Mouse (Mus musculus) liver, embryonic 14.5 days (tissue): ENCODE measurements around the gene Tenm2. TPM values are rescaled to one million over a fixed set of nuclear protein-coding genes. Genes with fewer than 3 reads are reported as not detected.
A peak's percentile ranks its signal among the peaks of the same experiment; 100 is the strongest.

ENCODE experiments used
- ATAC-seq: fragments of 200-750 bp; cut with Nextera tagmentation; 2 replicates; pipeline ENCODE4 v1.8.0; 2017; ENCODE audit warnings: moderate number of reproducible peaks, mild to moderate bottlenecking, moderate library complexity; ENCODE audit not compliant: insufficient read depth
- DNase-seq, 3 experiments: peaks; one replicate each; pipeline ENCODE4 v3.0.0-alpha.2; 2012 to 2013; ENCODE audit warnings: low read depth in 3 of 3, low spot score in 3 of 3
- H3K27ac ChIP-seq: fragments of 300-500 bp; sonication (generic); 2 replicates; pipeline ENCODE4 v1.5.1; 2014; ENCODE audit warnings: moderate library complexity, mild to moderate bottlenecking, control low read depth, inconsistent platforms
- H3K27me3 ChIP-seq: fragments of 300-500 bp; sonication (generic); 2 replicates; pipeline ENCODE4 v1.6.1; 2014; ENCODE audit warnings: mild to moderate bottlenecking, low read length, moderate library complexity; ENCODE audit not compliant: control insufficient read depth, insufficient read depth
- H3K36me3 ChIP-seq: fragments of 300-500 bp; sonication (generic); replicated peaks from 2 replicates; pipeline ENCODE4 v1.6.1; 2014; ENCODE audit warnings: low read depth; ENCODE audit not compliant: control insufficient read depth, insufficient read depth
- H3K4me1 ChIP-seq, 2 experiments: fragments of 200-500 bp in 1 of 2; fragments of 300-500 bp in 1 of 2; sonication (generic) in 1 of 2; replicated peaks; 2 replicates each; pipeline ENCODE4 v1.6.1; 2012 to 2014; ENCODE audit warnings: antibody characterized with exemption in 1 of 2, inconsistent platforms in 1 of 2, low read length in 1 of 2; ENCODE audit not compliant: control insufficient read depth in 2 of 2, insufficient read depth in 2 of 2
- H3K4me2 ChIP-seq: fragments of 300-500 bp; sonication (generic); 2 replicates; pipeline ENCODE4 v1.6.1; 2014; ENCODE audit warnings: low read depth, mild to moderate bottlenecking, control low read depth, moderate library complexity
- H3K4me3 ChIP-seq, 2 experiments: fragments of 200-500 bp in 1 of 2; fragments of 300-500 bp in 1 of 2; sonication (generic) in 1 of 2; 2 replicates each; pipeline ENCODE4 v1.5.1; 2012 to 2014; ENCODE audit warnings: low read depth in 2 of 2, low read length in 2 of 2, mild to moderate bottlenecking in 2 of 2, control low read depth in 1 of 2, inconsistent platforms in 1 of 2, moderate library complexity in 1 of 2; ENCODE audit not compliant: insufficient read depth in 1 of 2
- H3K9ac ChIP-seq: fragments of 300-500 bp; sonication (generic); replicated peaks from 2 replicates; pipeline ENCODE4 v1.6.1; 2014; ENCODE audit warnings: mild to moderate bottlenecking, control low read depth, moderate library complexity
- H3K9me3 ChIP-seq: fragments of 300-500 bp; sonication (generic); 2 replicates; pipeline ENCODE4 v1.6.1; 2016; ENCODE audit warnings: low read length, mixed read lengths; ENCODE audit not compliant: control insufficient read depth
- CTCF ChIP-seq: IDR thresholded peaks from 2 replicates; pipeline ENCODE4 v1.5.1; 2016; ENCODE audit warnings: antibody characterized with exemption, low read depth, control low read depth
- EP300 ChIP-seq: IDR thresholded peaks from 2 replicates; pipeline ENCODE4 v1.6.1; 2016; ENCODE audit warnings: antibody characterized with exemption, low read depth
- WGBS: fragments of 180-500 bp; shearing (Covaris S2); extraction: QIAGEN DNeasy Blood & Tissue Kit; methylation state at CpG from one replicate; pipeline ENCODE4 v1.1.7; 2014; ENCODE audit not compliant: insufficient replicate concordance; 5-methylcytosine and 5-hydroxymethylcytosine counted together
- polyA plus RNA-seq, 2 experiments: library from polyadenylated mRNA; depleted of rRNA in 1 of 2; stranded (reverse) in 1 of 2; unstranded in 1 of 2; fragments of >200 nt; fragmentation: Nextera tagmentation in 1 of 2; extraction: Ambion mirVana in 1 of 2; gene quantifications; 2 replicates each; pipeline versions ENCODE4 v1.2.1 to v1.2.3; 2012 to 2014

Gene Tenm2
- polyA plus RNA-seq, 2 experiments = 0.06 TPM; not detected in 1

DNA sequence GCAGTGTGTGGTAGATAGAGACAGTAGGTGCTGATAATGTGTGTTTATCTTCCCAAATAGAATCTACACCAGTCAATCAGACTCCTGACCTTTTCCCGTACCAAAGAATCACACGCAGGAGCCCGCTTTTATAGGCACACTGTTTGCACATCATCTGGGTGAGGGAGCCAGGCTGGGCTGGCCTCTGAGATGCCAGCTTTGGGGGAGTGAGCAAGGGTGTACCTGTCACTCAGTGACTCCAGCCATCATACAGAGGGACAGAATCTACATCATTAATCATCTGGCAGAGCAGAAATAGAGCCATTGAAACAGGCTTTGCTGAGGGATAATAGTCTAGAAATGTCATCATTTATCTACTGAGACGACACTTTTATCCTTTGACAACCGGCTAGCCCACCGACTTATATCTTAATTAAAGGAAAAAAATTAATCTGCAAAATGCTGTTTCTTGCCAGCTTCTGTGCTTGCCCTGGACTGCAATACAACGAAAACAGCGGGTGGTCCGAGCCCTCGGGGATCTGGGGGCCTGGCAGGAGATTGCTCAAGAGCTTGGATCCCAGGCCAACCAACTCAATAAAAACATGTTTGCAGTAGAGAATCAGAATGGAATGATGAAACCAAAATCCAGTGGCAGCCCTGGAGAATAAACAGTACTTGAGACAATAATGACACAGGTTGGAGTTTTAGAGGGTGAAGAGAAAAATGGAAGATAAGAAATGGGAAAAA lies 1195.1 kb downstream of the Tenm2 start:
- Histone ChIP-seq H3K4me1 (no peaks in the 10 kb centered on the region), H3K9me3 (no peaks in the 10 kb centered on the region), H3K27me3 (no peaks in the 10 kb centered on the region), H3K4me2 (no peak overlapping the region), H3K4me3 (no peak overlapping the region), H3K9ac (no peak overlapping the region), H3K27ac (no peak overlapping the region), H3K36me3 (no peaks in the 10 kb centered on the region)
- no peak for TF ChIP-seq CTCF
- TF ChIP-seq EP300 = no peak
- ATAC-seq = no peak
- WGBS = 55% methylated on average over 10 of the region's 10 CpGs
- no peak for DNase-seq

DNA sequence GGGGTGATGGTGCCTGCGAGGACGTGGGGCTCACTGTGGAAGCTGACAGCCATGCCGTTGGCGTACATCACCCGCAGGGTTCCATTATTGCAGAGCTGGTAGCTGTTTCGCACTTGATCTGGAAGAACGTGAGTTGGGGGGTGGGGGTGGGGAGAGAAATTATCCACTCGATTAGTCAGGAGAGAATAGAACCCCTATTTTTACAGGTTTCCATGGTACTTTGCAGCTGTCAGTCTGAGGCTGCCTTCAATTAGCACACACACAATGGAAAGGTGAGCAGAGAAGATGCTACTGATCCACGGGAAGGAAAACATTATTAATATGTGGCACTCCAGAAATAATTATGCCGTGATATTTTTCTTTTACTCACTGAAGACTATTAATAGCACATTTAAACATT lies 1195.9 kb downstream of the Tenm2 start:
- H3K9ac ChIP-seq = no peak overlapping the region
- ATAC-seq (no peak), DNase-seq (no peak)
- H3K4me1 ChIP-seq = no peaks in the 10 kb centered on the region
- H3K27me3 ChIP-seq = no peaks in the 10 kb centered on the region
- TF ChIP-seq EP300 = no peak
- no peak for TF ChIP-seq CTCF
- no peaks in the 10 kb centered on the region for H3K9me3 ChIP-seq
- WGBS = 66% methylated on average over 10 of the region's 10 CpGs
- H3K27ac ChIP-seq = no peak overlapping the region
- no peak overlapping the region for H3K4me2 ChIP-seq
- no peak overlapping the region for H3K4me3 ChIP-seq
- no peaks in the 10 kb centered on the region for H3K36me3 ChIP-seq

DNA sequence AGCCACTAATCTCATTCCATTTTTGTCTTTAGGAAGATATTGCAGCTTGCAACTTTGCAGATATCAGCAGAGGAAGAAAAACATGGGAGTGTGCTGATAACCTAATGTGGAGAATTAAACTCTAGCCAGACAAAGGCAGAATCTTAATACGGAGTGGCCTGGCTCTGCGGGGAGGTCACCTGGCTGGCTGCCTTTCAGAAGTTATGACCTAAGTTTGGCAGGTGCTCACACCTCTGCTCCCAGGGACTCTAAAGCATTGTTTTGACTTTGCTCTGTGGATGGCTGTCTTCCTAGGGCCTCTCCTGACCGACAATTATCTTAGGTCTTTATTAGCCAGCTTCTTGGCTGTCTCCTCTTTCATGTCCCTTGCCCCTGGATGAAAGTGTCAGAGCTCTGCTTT lies 1197.4 kb downstream of the Tenm2 start:
- Histone ChIP-seq H3K27me3 (no peaks in the 10 kb centered on the region), H3K4me2 (no peak overlapping the region), H3K4me3 (no peak overlapping the region), H3K4me1 (no peaks in the 10 kb centered on the region), H3K9me3 (no peaks in the 10 kb centered on the region), H3K27ac (no peak overlapping the region), H3K36me3 (no peaks in the 10 kb centered on the region), H3K9ac (no peak overlapping the region)
- 37% methylated on average over 3 of the region's 3 CpGs for WGBS
- ATAC-seq = no peak
- DNase-seq = no peak
- TF ChIP-seq EP300 (no peak), CTCF (no peak)

DNA sequence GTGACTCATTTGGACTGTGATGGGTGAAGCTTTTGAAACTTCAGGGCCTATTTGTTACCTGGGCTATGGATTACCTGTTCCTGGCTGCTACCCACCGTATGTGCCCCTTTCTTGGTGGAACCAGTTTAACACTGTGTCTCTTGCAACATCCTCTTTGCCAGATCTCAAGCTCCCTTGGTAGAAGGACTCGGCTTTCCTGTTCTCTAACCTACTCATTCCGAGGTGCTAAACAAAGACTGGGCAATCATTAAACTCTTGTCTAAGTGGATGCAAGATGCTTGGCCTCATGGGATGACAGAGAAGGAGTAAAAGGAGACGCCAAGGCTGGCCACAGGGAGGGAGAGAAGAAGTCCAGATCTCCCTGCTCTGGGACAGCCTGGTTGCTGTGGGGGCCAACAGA lies 1198.5 kb downstream of the Tenm2 start:
- H3K27me3 ChIP-seq = no peaks in the 10 kb centered on the region
- H3K9me3 ChIP-seq = no peaks in the 10 kb centered on the region
- no peak overlapping the region for H3K27ac ChIP-seq
- no peak overlapping the region for H3K9ac ChIP-seq
- no peaks in the 10 kb centered on the region for H3K4me1 ChIP-seq
- no peaks in the 10 kb centered on the region for H3K36me3 ChIP-seq
- no peak overlapping the region for H3K4me2 ChIP-seq
- WGBS = 44% methylated on average over 4 of the region's 4 CpGs
- no peak overlapping the region for H3K4me3 ChIP-seq
- DNase-seq = no peak
- no peak for ATAC-seq
- TF ChIP-seq EP300 = no peak
- no peak for TF ChIP-seq CTCF

DNA sequence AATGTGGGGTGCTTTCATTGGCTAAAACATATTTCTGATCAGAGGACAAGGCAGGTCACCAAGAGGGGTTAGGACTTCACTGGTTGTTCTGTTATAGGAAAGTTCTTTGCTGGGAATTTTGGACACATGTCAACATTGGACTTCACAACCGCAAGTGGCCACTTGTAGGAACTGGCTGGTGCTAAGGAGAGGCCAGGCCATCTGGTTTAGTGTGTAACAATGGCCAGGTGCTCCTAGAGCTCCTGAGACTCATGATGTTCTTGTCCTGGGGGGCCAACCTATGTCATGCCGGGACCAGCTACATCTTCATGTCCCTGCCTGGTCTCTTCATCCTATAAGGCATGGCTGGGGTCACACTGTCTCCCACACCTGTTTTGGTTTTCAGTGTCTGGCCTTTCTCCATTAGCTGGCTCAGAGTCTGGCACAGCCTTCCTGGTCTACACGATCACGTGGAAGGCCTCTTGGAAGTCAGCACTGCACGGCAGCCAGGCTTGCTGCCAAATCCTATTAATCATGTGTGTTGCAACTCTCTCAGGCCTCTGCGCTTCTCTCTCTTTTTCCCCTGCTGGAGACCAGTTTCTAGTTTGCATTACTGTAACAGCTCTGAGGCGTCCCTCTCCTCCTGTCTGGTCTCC lies 1199.6 kb downstream of the Tenm2 start:
- Histone ChIP-seq H3K36me3 (no peaks in the 10 kb centered on the region), H3K4me3 (no peak overlapping the region), H3K9me3 (no peaks in the 10 kb centered on the region), H3K27me3 (no peaks in the 10 kb centered on the region), H3K9ac (no peak overlapping the region), H3K27ac (no peak overlapping the region), H3K4me1 (no peaks in the 10 kb centered on the region), H3K4me2 (no peak overlapping the region)
- TF ChIP-seq CTCF (no peak), EP300 (no peak)
- no peak for ATAC-seq
- 40% methylated on average over 7 of the region's 7 CpGs for WGBS
- DNase-seq = peak in 1 of 3 experiments; percentile 6
